Mouse (Mus musculus): ENCODE results near the gene Fut4.
"Not testable (repeated sequence)": the region's sequence is repeated elsewhere in the genome, so short reads cannot be mapped to it uniquely, and the experiment has no call there.

Gene Fut4

GRCm38 (mm10) chr9:14726005-14726404, 26.2 kb downstream of the Fut4 start:
- DNase-seq (ENCODE audit: extremely low spot score): no peak

GRCm38 (mm10) chr9:14724755-14725420, 27.3 kb downstream of the Fut4 start:
- DNase-seq (ENCODE audit: extremely low spot score): no peak

- no peak for DNase-seq (ENCODE audit: extremely low spot score)
These were observed 30.6 kb downstream of the Fut4 start for GRCm38 (mm10) chr9:14721610-14722009.

- DNase-seq (ENCODE audit: extremely low spot score): no peak
These were observed 31.8 kb downstream of the Fut4 start for GRCm38 (mm10) chr9:14720384-14720783.

- no peak for DNase-seq (ENCODE audit: extremely low spot score)
These were observed 33.9 kb downstream of the Fut4 start for GRCm38 (mm10) chr9:14718332-14718691.

GRCm38 (mm10) chr9:14717689-14718331, 34.4 kb downstream of the Fut4 start:
- DNase-seq (ENCODE audit: extremely low spot score): no peak

GRCm38 (mm10) chr9:14715258-14715657, 36.9 kb downstream of the Fut4 start:
- no peak for DNase-seq (ENCODE audit: extremely low spot score)

- DNase-seq (ENCODE audit: extremely low spot score): no peak
These were observed 41.3 kb downstream of the Fut4 start for GRCm38 (mm10) chr9:14710910-14711309.

GRCm38 (mm10) chr9:14705321-14706162, 46.7 kb downstream of the Fut4 start:
- no peak for DNase-seq (ENCODE audit: extremely low spot score)

GRCm38 (mm10) chr9:14700795-14701194, 51.4 kb downstream of the Fut4 start:
- not testable (repeated sequence) for DNase-seq (ENCODE audit: extremely low spot score)

- no peak for DNase-seq (ENCODE audit: extremely low spot score)
These were observed 52.9 kb downstream of the Fut4 start for GRCm38 (mm10) chr9:14699288-14699640.

- peak; percentile 88 for DNase-seq (ENCODE audit: extremely low spot score)
These were observed 53.5 kb downstream of the Fut4 start for GRCm38 (mm10) chr9:14698582-14699287.

Data from embryo, embryonic 9.5 days (tissue).